Mouse (Mus musculus): ENCODE measurements around the gene Gm17542. TPM values are rescaled to one million over a fixed set of nuclear protein-coding genes. Genes with fewer than 3 reads are reported as not detected.

The Gm17542 gene
- polyA plus RNA-seq, 1 experiment from 2014 or later: not detected

Other genes with a start within 250 kb of the Gm17542 start
- gene Ccdc138, start 220.3 kb downstream of the Gm17542 start, polyA plus RNA-seq (2014; fragmentation: Nextera tagmentation; extraction: Ambion mirVana): 9.2 and 9.5 TPM in 2 replicates
- 2.5 and 3.0 TPM in 2 replicates for gene Edar, start 42.6 kb downstream of the Gm17542 start, polyA plus RNA-seq (2014; fragmentation: Nextera tagmentation; extraction: Ambion mirVana)
- gene Sh3rf3, start 95.1 kb upstream of the Gm17542 start, polyA plus RNA-seq (2014; fragmentation: Nextera tagmentation; extraction: Ambion mirVana): 0.47 and 0.60 TPM in 2 replicates